Mouse (Mus musculus): Measurements from ENCODE around the gene Smc5.

DNA sequence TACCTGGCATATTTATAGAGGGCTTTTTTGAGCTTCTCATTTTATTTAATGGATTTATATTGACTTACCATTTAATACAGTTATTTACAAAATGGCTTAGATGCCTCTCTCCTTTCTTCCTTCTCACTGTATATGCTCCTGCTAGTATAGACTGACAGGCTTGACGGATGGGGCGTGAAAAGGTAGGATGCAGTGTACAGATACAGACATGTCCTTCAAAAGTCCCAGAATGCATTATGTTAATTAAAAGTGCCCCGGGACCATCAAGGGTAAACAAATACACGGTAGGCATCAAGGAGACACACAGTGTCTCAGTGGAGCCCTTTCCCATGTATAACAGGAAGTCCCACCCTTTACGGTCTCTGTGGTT, 44.3 kb upstream of the Smc5 start:
- TF ChIP-seq CTCF (IDR thresholded peaks at IDR 0.05; ENCODE audit: borderline replicate concordance, insufficient read depth, low read length) = no peak
- TF ChIP-seq POLR2A (IDR thresholded peaks at IDR 0.05; ENCODE audit: low read depth, low read length) = no peak

Measured in embryonic fibroblast, embryonic 13.5 days (primary cell).